In the genomic region with DNA sequence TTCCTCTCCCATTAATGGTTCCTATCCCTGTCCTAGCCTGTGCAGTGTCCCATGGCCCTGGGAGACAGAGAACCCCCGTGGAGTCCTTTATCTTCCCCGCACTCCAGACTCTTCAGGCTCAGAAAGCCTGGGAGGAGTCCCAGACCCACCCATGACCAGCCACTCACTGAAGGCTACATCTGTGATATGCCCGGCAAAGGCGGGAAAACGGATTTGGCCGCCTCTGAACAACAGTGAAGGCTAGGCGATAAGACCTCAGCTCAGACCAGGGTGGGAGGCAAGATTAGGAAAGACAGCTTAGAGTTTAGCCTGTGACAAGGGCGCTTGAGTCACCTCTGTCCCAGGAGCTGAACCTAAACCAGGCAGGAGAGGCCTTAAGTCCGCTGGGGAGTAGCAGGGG, we compare ENCODE assay signal across 18 mouse cellular contexts. TPM values are rescaled to one million over a fixed set of nuclear protein-coding genes. Genes with fewer than 3 reads are reported as not detected.
DNase-seq lines count a peak whose midpoint lies in the region; ATAC-seq lines count a peak whose summit lies in the region.
"Had no signal": no experiment of that assay in that cellular context is flagged by ENCODE, and none has a peak within 500 bp of the region (broad histone marks: within the 10 kb centered on the region; RNA-seq: fewer than 3 reads in every experiment).

No protein-coding gene starts in this region.

- no peaks in the 10 kb centered on the region for H3K36me3 ChIP-seq in kidney, embryonic 15.5 days
- H3K36me3 ChIP-seq: embryonic facial prominence, embryonic 15.5 days; hindbrain, embryonic 12.5 days; midbrain, embryonic 12.5 days had no signal

- H3K4me3 ChIP-seq in kidney, embryonic 15.5 days (replicated peaks): no peak overlapping the region
- H3K4me3 ChIP-seq: embryonic facial prominence, embryonic 15.5 days; hindbrain, embryonic 12.5 days; layer of hippocampus, adult 2 months; midbrain, embryonic 12.5 days had no signal

- H3K27ac ChIP-seq in kidney, embryonic 15.5 days: no peak overlapping the region
- H3K27ac ChIP-seq: embryonic facial prominence, embryonic 15.5 days; hindbrain, embryonic 12.5 days; layer of hippocampus, adult 2 months; midbrain, embryonic 12.5 days had no signal

- H3K9ac ChIP-seq in kidney, embryonic 15.5 days: no peak overlapping the region
- H3K9ac ChIP-seq: embryonic facial prominence, embryonic 15.5 days; hindbrain, embryonic 12.5 days; midbrain, embryonic 12.5 days had no signal

- no peak overlapping the region for H3K4me2 ChIP-seq in kidney, embryonic 15.5 days
- H3K4me2 ChIP-seq: embryonic facial prominence, embryonic 15.5 days; hindbrain, embryonic 12.5 days; midbrain, embryonic 12.5 days had no signal

- peaks cover 18% of the 10 kb centered on the region for H3K4me1 ChIP-seq in kidney, embryonic 15.5 days
- H3K4me1 ChIP-seq: embryonic facial prominence, embryonic 15.5 days; midbrain, embryonic 12.5 days had no signal

- H3K27me3 ChIP-seq in kidney, embryonic 15.5 days: peaks cover 21% of the 10 kb centered on the region

- DNase-seq in kidney, postnatal 4 days: no peak
- peak; percentile 78 for DNase-seq in c-Kit-negative CD71-positive TER-119-positive erythroid progenitor cells, embryonic 14.5 days (ENCODE audit: low read depth, low spot score)
- peak; percentile 92 for DNase-seq in liver
- DNase-seq in spleen, postnatal 36 days (ENCODE audit: low spot score in 2 of 2): peak; percentile 55 to 72
- no peak for DNase-seq in thymus, postnatal 0 days (ENCODE audit: low spot score)
- DNase-seq: adrenal gland, postnatal 10 days; gastrocnemius, postnatal 10 days; kidney, adult 2 months; lung, adult 2 months; thymus, postnatal 36 days had no signal

- no peaks in the 10 kb centered on the region for H3K9me3 ChIP-seq in kidney, embryonic 15.5 days (replicated peaks)
- H3K9me3 ChIP-seq: embryonic facial prominence, embryonic 15.5 days; hindbrain, embryonic 12.5 days; midbrain, embryonic 12.5 days had no signal

- 79% methylated on average over 9 of the region's 9 CpGs for WGBS in kidney, embryonic 15.5 days

- ATAC-seq in kidney, embryonic 15.5 days (replicated peaks; ENCODE audit: low FRiP score): peak; percentile 55
- ATAC-seq in activated CD4-positive, CD25-positive, alpha-beta regulatory T cell, adult 4 months: no peak
- ATAC-seq: CD4-positive, CD25-positive, alpha-beta regulatory T cell, adult 4 months; forebrain, embryonic 16.5 days had no signal

RNA-seq across cellular contexts. Expression of gene Gfi1b, which starts 4.9 kb away (rescaled TPM):
- polyA plus RNA-seq in kidney, embryonic 15.5 days (2015; fragmentation: Nextera tagmentation; extraction: Ambion mirVana): 0.69 and 1.1 TPM in 2 replicates
- polyA plus RNA-seq in activated CD4-positive, CD25-positive, alpha-beta regulatory T cell, adult 4 months (2017; shearing (Covaris generic)): under 1 TPM; 0.20 to 0.85 TPM
- polyA plus RNA-seq in thymus, postnatal 0 days (2015; fragmentation: Nextera tagmentation; extraction: Ambion mirVana): 1.1 and 1.8 TPM in 2 replicates
- polyA plus RNA-seq: CD4-positive, CD25-positive, alpha-beta regulatory T cell, adult 4 months; embryonic facial prominence, embryonic 15.5 days; forebrain, embryonic 16.5 days had no signal

RNA-seq across cellular contexts. Expression of gene Tsc1, which starts 24.2 kb away (rescaled TPM):
- 18.4 and 22.9 TPM in 2 replicates for polyA plus RNA-seq in kidney, embryonic 15.5 days (2015; fragmentation: Nextera tagmentation; extraction: Ambion mirVana)
- polyA plus RNA-seq in activated CD4-positive, CD25-positive, alpha-beta regulatory T cell, adult 4 months (2017; shearing (Covaris generic)): 10 to 100 TPM; 13.9 to 16.2 TPM
- 8.0 and 10.8 TPM in 2 replicates for polyA plus RNA-seq in thymus, postnatal 0 days (2015; fragmentation: Nextera tagmentation; extraction: Ambion mirVana)

RNA-seq across cellular contexts. Expression of gene Gtf3c5, which starts 33.3 kb away (rescaled TPM):
- 44.3 and 48.8 TPM in 2 replicates for polyA plus RNA-seq in kidney, embryonic 15.5 days (2015; fragmentation: Nextera tagmentation; extraction: Ambion mirVana)
- polyA plus RNA-seq in activated CD4-positive, CD25-positive, alpha-beta regulatory T cell, adult 4 months (2017; shearing (Covaris generic)): 10 to 100 TPM; 12.5 to 20.3 TPM
- 18.8 and 20.7 TPM in 2 replicates for polyA plus RNA-seq in thymus, postnatal 0 days (2015; fragmentation: Nextera tagmentation; extraction: Ambion mirVana)

RNA-seq across cellular contexts. Expression of gene Cel, which starts 53.7 kb away (rescaled TPM):
- polyA plus RNA-seq in kidney, embryonic 15.5 days (2015; fragmentation: Nextera tagmentation; extraction: Ambion mirVana): 0.34 TPM in 1 of 2 replicates, not detected in the other
- not detected for polyA plus RNA-seq in activated CD4-positive, CD25-positive, alpha-beta regulatory T cell, adult 4 months (2017; shearing (Covaris generic))
- 0.44 and 0.50 TPM in 2 replicates for polyA plus RNA-seq in thymus, postnatal 0 days (2015; fragmentation: Nextera tagmentation; extraction: Ambion mirVana)
- polyA plus RNA-seq: CD4-positive, CD25-positive, alpha-beta regulatory T cell, adult 4 months; forebrain, embryonic 16.5 days; hindbrain, embryonic 12.5 days; kidney, adult 2 months; midbrain, embryonic 12.5 days had no signal

Comparison
In these comparisons a context has a peak if more than half of its experiments do, and no peak if none do; other contexts are left out.
1. DNase-seq: peak in c-Kit-negative CD71-positive TER-119-positive erythroid progenitor cells, embryonic 14.5 days (single experiment), liver (single experiment) and spleen, postnatal 36 days (2 of 2); none in kidney, postnatal 4 days (0 of 2) and thymus, postnatal 0 days (single experiment).